Mouse (Mus musculus) brain, embryonic 14.5 days (tissue): ENCODE data around the gene Zbtb20.

Source experiments
- CTCF ChIP-seq: fragments of 200-500 bp; IDR thresholded peaks from 2 replicates; pipeline ENCODE4 v1.5.1; 2012; ENCODE audit warnings: inconsistent platforms, mild to moderate bottlenecking, moderate library complexity, borderline replicate concordance; ENCODE audit not compliant: insufficient read depth, insufficient read length; ENCODE audit errors: extremely low read depth
- POLR2A ChIP-seq: fragments of 200-500 bp; IDR thresholded peaks from 2 replicates; pipeline ENCODE4 v1.6.1; 2012; ENCODE audit warnings: mild to moderate bottlenecking, inconsistent platforms, borderline replicate concordance; ENCODE audit not compliant: poor library complexity, insufficient read depth, insufficient read length, severe bottlenecking; ENCODE audit errors: extremely low read depth

GRCm38 (mm10) chr16:43355776-43356645, 480.3 kb downstream of the Zbtb20 start:
- TF ChIP-seq CTCF, result no peak
- no peak for TF ChIP-seq POLR2A
